Mouse (Mus musculus) hindbrain, embryonic 12.5 days (tissue): Measurements from ENCODE around the gene Runx1. TPM values are rescaled to one million over a fixed set of nuclear protein-coding genes. Genes with fewer than 3 reads are reported as not detected.

ENCODE experiments used
- ATAC-seq: fragments of 200-750 bp; cut with Nextera tagmentation; 2 replicates; pipeline ENCODE4 v1.8.0; 2017; ENCODE audit warnings: moderate TSS enrichment; ENCODE audit not compliant: low FRiP score
- H3K27ac ChIP-seq: fragments of 300-500 bp; sonication (generic); 2 replicates; pipeline ENCODE4 v1.5.1; 2016; ENCODE audit warnings: mild to moderate bottlenecking
- H3K27me3 ChIP-seq: fragments of 300-500 bp; sonication (generic); 2 replicates; pipeline ENCODE4 v1.6.1; 2016; ENCODE audit warnings: mild to moderate bottlenecking
- H3K36me3 ChIP-seq: fragments of 300-500 bp; sonication (generic); 2 replicates; pipeline ENCODE4 v1.6.1; 2016; ENCODE audit warnings: mild to moderate bottlenecking
- H3K4me1 ChIP-seq: fragments of 300-500 bp; sonication (generic); 2 replicates; pipeline ENCODE4 v1.6.1; 2016
- H3K4me2 ChIP-seq: fragments of 300-500 bp; sonication (generic); replicated peaks from 2 replicates; pipeline ENCODE4 v1.6.1; 2016; ENCODE audit warnings: mild to moderate bottlenecking
- H3K4me3 ChIP-seq: fragments of 300-500 bp; sonication (generic); 2 replicates; pipeline ENCODE4 v1.5.1; 2016; ENCODE audit warnings: mild to moderate bottlenecking
- H3K9ac ChIP-seq: fragments of 300-500 bp; sonication (generic); 2 replicates; pipeline ENCODE4 v1.6.1; 2016; ENCODE audit warnings: mild to moderate bottlenecking, moderate library complexity
- H3K9me3 ChIP-seq: fragments of 300-500 bp; sonication (generic); replicated peaks from 2 replicates; pipeline ENCODE4 v1.6.1; 2016; ENCODE audit warnings: mild to moderate bottlenecking
- WGBS: fragments of 180-500 bp; shearing (Covaris S2); methylation state at CpG from one replicate; pipeline ENCODE4 v1.1.7; 2016; 5-methylcytosine and 5-hydroxymethylcytosine counted together
- polyA plus RNA-seq: library from polyadenylated mRNA; unstranded; fragments of >200 nt; fragmentation: Nextera tagmentation; extraction: Ambion mirVana; gene quantifications from 2 replicates; pipeline ENCODE4 v1.2.1, GENCODE M21; 2016

The Runx1 gene
- polyA plus RNA-seq, 1 experiment from 2014 or later: 4.4 TPM

GRCm38 (mm10) chr16:92786276-92786882 is 39.6 kb downstream of the Runx1 start:
- Histone ChIP-seq H3K9ac (no peak overlapping the region), H3K4me2 (no peak overlapping the region), H3K4me1 (peaks cover 8% of the 10 kb centered on the region), H3K36me3 (no peaks in the 10 kb centered on the region), H3K27me3 (no peaks in the 10 kb centered on the region; the same call in 1 of the 2 replicates), H3K4me3 (no peak overlapping the region), H3K9me3 (no peaks in the 10 kb centered on the region), H3K27ac (no peak overlapping the region)
- no peak for ATAC-seq
- 75% methylated on average over 6 of the region's 6 CpGs for WGBS

GRCm38 (mm10) chr16:92783651-92784131 is 42.3 kb downstream of the Runx1 start:
- Histone ChIP-seq H3K9ac (no peak overlapping the region), H3K27me3 (no peaks in the 10 kb centered on the region), H3K9me3 (no peaks in the 10 kb centered on the region), H3K4me3 (no peak overlapping the region), H3K36me3 (no peaks in the 10 kb centered on the region), H3K4me2 (no peak overlapping the region), H3K27ac (no peak overlapping the region), H3K4me1 (peaks cover 8% of the 10 kb centered on the region)
- no peak for ATAC-seq
- 61% methylated on average over 7 of the region's 7 CpGs for WGBS

- Histone ChIP-seq H3K4me1 (peaks cover 11% of the 10 kb centered on the region), H3K36me3 (no peaks in the 10 kb centered on the region), H3K9ac (no peak overlapping the region), H3K4me2 (no peak overlapping the region), H3K27me3 (0 out of 2 replicates have a peak, but pooled peaks cover 3% of the 10 kb centered on the region), H3K27ac (no peak overlapping the region), H3K4me3 (no peak overlapping the region), H3K9me3 (no peaks in the 10 kb centered on the region)
- no peak for ATAC-seq
- 88% methylated on average over 6 of the region's 6 CpGs for WGBS
Measured at GRCm38 (mm10) chr16:92782408-92782807, 43.5 kb downstream of the Runx1 start.

- Histone ChIP-seq H3K4me1 (peaks cover 11% of the 10 kb centered on the region), H3K36me3 (no peaks in the 10 kb centered on the region), H3K9ac (no peak overlapping the region), H3K9me3 (no peaks in the 10 kb centered on the region), H3K27me3 (0 out of 2 replicates have a peak, but pooled peaks cover 3% of the 10 kb centered on the region), H3K4me2 (no peak overlapping the region), H3K4me3 (no peak overlapping the region), H3K27ac (no peak overlapping the region)
- 89% methylated on average over 9 of the region's 9 CpGs for WGBS
- no peak for ATAC-seq
Measured at GRCm38 (mm10) chr16:92779896-92780435, 46.0 kb downstream of the Runx1 start.

- Histone ChIP-seq H3K9ac (no peak overlapping the region), H3K4me3 (no peak overlapping the region), H3K4me1 (peaks cover 11% of the 10 kb centered on the region), H3K27ac (no peak overlapping the region), H3K9me3 (no peaks in the 10 kb centered on the region), H3K4me2 (no peak overlapping the region), H3K36me3 (no peaks in the 10 kb centered on the region), H3K27me3 (0 out of 2 replicates have a peak, but pooled peaks cover 3% of the 10 kb centered on the region)
- WGBS: 93% methylated on average over 2 of the region's 2 CpGs
- no peak for ATAC-seq
Measured at GRCm38 (mm10) chr16:92779175-92779574, 46.8 kb downstream of the Runx1 start.

GRCm38 (mm10) chr16:92778096-92778780 is 47.7 kb downstream of the Runx1 start:
- WGBS: 56% methylated on average over 9 of the region's 9 CpGs
- H3K9me3 ChIP-seq: no peaks in the 10 kb centered on the region
- no peak overlapping the region for H3K27ac ChIP-seq
- H3K4me1 ChIP-seq: peaks cover 3% of the 10 kb centered on the region; the same call in 1 of the 2 replicates
- H3K4me2 ChIP-seq: no peak overlapping the region
- H3K27me3 ChIP-seq: 0 out of 2 replicates have a peak, but pooled peaks cover 3% of the 10 kb centered on the region
- no peak for ATAC-seq
- H3K36me3 ChIP-seq: no peaks in the 10 kb centered on the region
- H3K9ac ChIP-seq: no peak overlapping the region
- no peak overlapping the region for H3K4me3 ChIP-seq

- Histone ChIP-seq H3K4me3 (no peak overlapping the region), H3K27ac (no peak overlapping the region), H3K4me1 (no peaks in the 10 kb centered on the region), H3K27me3 (no peaks in the 10 kb centered on the region), H3K9ac (no peak overlapping the region), H3K4me2 (no peak overlapping the region), H3K9me3 (no peaks in the 10 kb centered on the region), H3K36me3 (no peaks in the 10 kb centered on the region)
- WGBS: 84% methylated on average over 4 of the region's 4 CpGs
- ATAC-seq: no peak
Measured at GRCm38 (mm10) chr16:92767862-92768261, 58.1 kb downstream of the Runx1 start.

- Histone ChIP-seq H3K9me3 (no peaks in the 10 kb centered on the region), H3K4me2 (no peak overlapping the region), H3K4me1 (no peaks in the 10 kb centered on the region), H3K9ac (no peak overlapping the region), H3K4me3 (no peak overlapping the region), H3K36me3 (no peaks in the 10 kb centered on the region), H3K27ac (no peak overlapping the region), H3K27me3 (no peaks in the 10 kb centered on the region)
- no peak for ATAC-seq
- WGBS: 88% methylated on average over 7 of the region's 7 CpGs
Measured at GRCm38 (mm10) chr16:92767423-92767822, 58.5 kb downstream of the Runx1 start.

GRCm38 (mm10) chr16:92764741-92765396 is 61.1 kb downstream of the Runx1 start:
- no peaks in the 10 kb centered on the region for H3K4me1 ChIP-seq
- H3K9me3 ChIP-seq: no peaks in the 10 kb centered on the region
- no peaks in the 10 kb centered on the region for H3K27me3 ChIP-seq
- H3K27ac ChIP-seq: no peak overlapping the region
- H3K36me3 ChIP-seq: no peaks in the 10 kb centered on the region
- H3K4me3 ChIP-seq: no peak overlapping the region
- no peak for ATAC-seq
- no peak overlapping the region for H3K4me2 ChIP-seq
- 88% methylated on average over 13 of the region's 13 CpGs for WGBS
- no peak overlapping the region for H3K9ac ChIP-seq

- Histone ChIP-seq H3K4me1 (no peaks in the 10 kb centered on the region), H3K9ac (no peak overlapping the region), H3K36me3 (no peaks in the 10 kb centered on the region), H3K4me2 (no peak overlapping the region), H3K27ac (no peak overlapping the region), H3K4me3 (no peak overlapping the region), H3K9me3 (no peaks in the 10 kb centered on the region), H3K27me3 (no peaks in the 10 kb centered on the region)
- WGBS: 92% methylated on average over 3 of the region's 3 CpGs
- ATAC-seq: no peak
Measured at GRCm38 (mm10) chr16:92763666-92764065, 62.3 kb downstream of the Runx1 start.

- no peak for ATAC-seq
- Histone ChIP-seq H3K9ac (no peak overlapping the region), H3K27me3 (no peaks in the 10 kb centered on the region), H3K9me3 (no peaks in the 10 kb centered on the region), H3K36me3 (no peaks in the 10 kb centered on the region), H3K4me1 (no peaks in the 10 kb centered on the region), H3K4me3 (no peak overlapping the region), H3K4me2 (no peak overlapping the region), H3K27ac (no peak overlapping the region)
- 80% methylated on average over 15 of the region's 15 CpGs for WGBS
Measured at GRCm38 (mm10) chr16:92761968-92762521, 63.9 kb downstream of the Runx1 start.

GRCm38 (mm10) chr16:92760091-92760490 is 65.9 kb downstream of the Runx1 start:
- 82% methylated on average over 3 of the region's 3 CpGs for WGBS
- H3K9ac ChIP-seq: no peak overlapping the region
- no peak overlapping the region for H3K27ac ChIP-seq
- no peaks in the 10 kb centered on the region for H3K4me1 ChIP-seq
- no peaks in the 10 kb centered on the region for H3K9me3 ChIP-seq
- H3K27me3 ChIP-seq: no peaks in the 10 kb centered on the region
- no peaks in the 10 kb centered on the region for H3K36me3 ChIP-seq
- H3K4me2 ChIP-seq: no peak overlapping the region
- ATAC-seq: no peak
- no peak overlapping the region for H3K4me3 ChIP-seq
